Mouse (Mus musculus) neural tube, embryonic 14.5 days (tissue): ENCODE measurements at regions not wholly inside any gene's neighbourhood (a gene's known extent, or its start where the extent isn't known, plus 50 kb on each side); places are given as distances from the start of the nearest gene placed in this dataset.

Experiments
- ATAC-seq: fragments of 200-750 bp; cut with Nextera tagmentation; 2 replicates; pipeline ENCODE4 v1.8.0; 2017; ENCODE audit warnings: low read depth, mild to moderate bottlenecking, moderate TSS enrichment, moderate library complexity
- H3K27ac ChIP-seq: fragments of 300-500 bp; sonication (generic); 2 replicates; pipeline ENCODE4 v1.5.1; 2014; ENCODE audit warnings: low read depth, mild to moderate bottlenecking, control low read depth, low read length, moderate library complexity, mixed read lengths
- H3K27me3 ChIP-seq: fragments of 300-500 bp; sonication (generic); 2 replicates; pipeline ENCODE4 v1.6.1; 2014; ENCODE audit warnings: low read length; ENCODE audit not compliant: control insufficient read depth, insufficient read depth
- H3K36me3 ChIP-seq: fragments of 300-500 bp; sonication (generic); 2 replicates; pipeline ENCODE4 v1.6.1; 2014; ENCODE audit warnings: low read length, mixed read lengths; ENCODE audit not compliant: control insufficient read depth, insufficient read depth
- H3K4me1 ChIP-seq: fragments of 300-500 bp; sonication (generic); 2 replicates; pipeline ENCODE4 v1.6.1; 2014; ENCODE audit warnings: low read length; ENCODE audit not compliant: control insufficient read depth, insufficient read depth
- H3K4me2 ChIP-seq: fragments of 300-500 bp; sonication (generic); 2 replicates; pipeline ENCODE4 v1.6.1; 2014; ENCODE audit warnings: mild to moderate bottlenecking, low read depth, low read length, control low read depth
- H3K4me3 ChIP-seq: fragments of 300-500 bp; sonication (generic); 2 replicates; pipeline ENCODE4 v1.5.1; 2014; ENCODE audit warnings: low read depth, low read length, control low read depth, mixed read lengths
- H3K9ac ChIP-seq: fragments of 300-500 bp; sonication (generic); replicated peaks from 2 replicates; pipeline ENCODE4 v1.6.1; 2014; ENCODE audit warnings: low read depth, mild to moderate bottlenecking, control low read depth, low read length, mixed read lengths
- H3K9me3 ChIP-seq: fragments of 300-500 bp; sonication (generic); 2 replicates; pipeline ENCODE4 v1.6.1; 2016; ENCODE audit warnings: low read length; ENCODE audit not compliant: control insufficient read depth
- WGBS: fragments of 180-500 bp; shearing (Covaris S2); extraction: QIAGEN DNeasy Blood & Tissue Kit; methylation state at CpG from one replicate; pipeline ENCODE4 v1.1.7; 2014; 5-methylcytosine and 5-hydroxymethylcytosine counted together

DNA sequence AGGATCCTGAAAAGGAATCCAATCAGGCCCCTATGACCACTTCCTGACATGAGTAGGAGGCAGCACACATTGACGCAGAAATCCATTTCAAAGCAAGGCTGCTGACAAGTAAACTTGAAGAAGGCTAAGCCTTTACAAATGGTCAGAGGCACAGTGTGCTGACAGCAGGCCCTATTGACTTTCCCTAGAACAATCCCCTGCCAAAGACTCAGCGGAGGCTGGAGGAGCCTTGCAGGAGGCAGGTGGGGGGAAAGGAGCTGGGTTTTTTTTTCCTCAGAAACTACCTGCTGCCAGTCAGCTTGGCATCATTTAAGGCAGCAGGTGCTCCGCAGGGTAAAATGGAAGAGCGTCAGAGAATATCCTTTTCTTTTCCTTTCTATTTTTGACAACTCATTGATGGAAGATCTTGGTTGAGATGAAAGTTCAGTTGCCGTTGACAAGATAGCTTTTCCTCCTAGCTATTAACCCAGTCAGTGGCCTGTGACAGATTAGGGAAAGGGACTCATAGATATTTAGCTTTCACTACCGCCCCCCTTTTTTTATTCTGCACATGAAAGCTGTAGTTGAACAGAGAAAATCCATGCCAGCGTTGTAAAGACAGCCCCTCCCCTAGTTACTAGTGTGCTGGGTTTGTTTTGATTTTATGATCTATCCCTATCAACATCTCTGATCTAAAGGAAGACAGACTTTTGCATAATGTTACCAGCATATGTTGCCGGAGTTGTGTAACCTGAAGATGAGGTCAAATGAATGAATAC, 210.6 kb downstream of the Csnka2ip start:
- no peak for ATAC-seq
- no peaks in the 10 kb centered on the region for H3K4me1 ChIP-seq
- no peaks in the 10 kb centered on the region for H3K9me3 ChIP-seq
- H3K27me3 ChIP-seq = no peaks in the 10 kb centered on the region
- no peak overlapping the region for H3K4me2 ChIP-seq
- no peak overlapping the region for H3K27ac ChIP-seq
- WGBS = 55% methylated on average over 8 of the region's 8 CpGs
- no peaks in the 10 kb centered on the region for H3K36me3 ChIP-seq
- no peak overlapping the region for H3K9ac ChIP-seq
- H3K4me3 ChIP-seq = no peak overlapping the region

DNA sequence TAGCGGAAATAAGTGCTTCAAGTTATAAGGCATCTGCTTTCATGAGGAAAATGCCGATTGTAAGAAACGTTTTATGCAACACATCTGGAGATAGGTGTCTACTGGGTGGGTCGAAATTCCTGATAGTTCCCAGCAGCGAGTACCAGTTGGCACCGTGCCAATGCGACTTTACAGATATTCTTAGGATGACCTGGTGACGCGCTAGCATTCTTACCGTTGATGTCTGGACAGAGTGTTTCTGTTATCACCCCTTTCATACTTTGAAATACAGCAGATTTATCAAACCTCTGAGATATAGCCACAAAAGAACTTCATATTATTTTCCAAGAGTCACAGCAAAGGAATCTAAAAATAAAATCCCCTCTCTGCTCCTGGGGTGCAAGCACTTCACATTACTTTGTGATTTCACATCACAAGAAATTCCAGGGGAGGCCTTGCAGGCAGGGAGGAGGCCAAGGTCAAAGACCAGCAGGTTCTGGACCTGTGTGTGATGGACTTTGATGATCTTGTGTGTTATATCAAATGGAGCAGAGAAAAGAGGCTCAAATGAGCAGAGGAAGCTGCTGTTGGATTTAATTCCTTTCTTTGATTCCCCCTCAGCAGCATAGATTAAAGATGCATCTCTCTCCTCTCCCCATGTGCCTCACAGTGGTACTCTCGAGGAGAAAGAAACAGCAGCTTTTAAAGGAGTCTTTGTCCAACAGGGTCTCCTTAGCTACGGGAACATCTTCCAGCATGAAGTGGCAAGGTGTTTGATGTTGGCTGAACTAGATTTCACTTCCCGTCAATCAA, 233.4 kb downstream of the Csnka2ip start:
- Histone ChIP-seq H3K4me2 (no peak overlapping the region), H3K9ac (no peak overlapping the region), H3K36me3 (no peaks in the 10 kb centered on the region), H3K27me3 (no peaks in the 10 kb centered on the region), H3K9me3 (no peaks in the 10 kb centered on the region), H3K4me1 (no peaks in the 10 kb centered on the region), H3K4me3 (no peak overlapping the region), H3K27ac (no peak overlapping the region)
- WGBS = 86% methylated on average over 13 of the region's 13 CpGs
- ATAC-seq = no peak

DNA sequence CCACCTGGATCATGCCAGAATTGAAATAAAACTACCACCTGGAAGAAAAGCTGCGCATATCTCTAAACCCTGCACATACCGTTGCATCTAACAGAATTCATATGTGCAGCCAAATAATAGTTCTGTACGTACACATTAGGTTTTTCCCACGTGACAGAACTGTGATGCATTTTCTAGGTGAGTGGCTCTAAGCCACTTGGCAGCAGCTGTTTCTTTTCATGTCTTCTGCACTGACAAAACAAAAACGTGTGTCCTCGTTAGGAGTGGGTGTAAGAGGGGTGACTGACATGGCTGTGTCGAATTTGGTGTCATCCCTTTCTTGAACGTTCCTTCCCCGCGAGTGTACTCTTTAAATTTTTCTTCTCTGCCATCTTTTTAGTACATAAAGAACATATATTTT, 254.3 kb downstream of the Csnka2ip start:
- no peak overlapping the region for H3K27ac ChIP-seq
- no peaks in the 10 kb centered on the region for H3K36me3 ChIP-seq
- H3K27me3 ChIP-seq = no peaks in the 10 kb centered on the region
- no peaks in the 10 kb centered on the region for H3K4me1 ChIP-seq
- no peak for ATAC-seq
- WGBS = 73% methylated on average over 10 of the region's 10 CpGs
- no peak overlapping the region for H3K9ac ChIP-seq
- H3K4me3 ChIP-seq = no peak overlapping the region
- H3K9me3 ChIP-seq = no peaks in the 10 kb centered on the region
- H3K4me2 ChIP-seq = no peak overlapping the region

DNA sequence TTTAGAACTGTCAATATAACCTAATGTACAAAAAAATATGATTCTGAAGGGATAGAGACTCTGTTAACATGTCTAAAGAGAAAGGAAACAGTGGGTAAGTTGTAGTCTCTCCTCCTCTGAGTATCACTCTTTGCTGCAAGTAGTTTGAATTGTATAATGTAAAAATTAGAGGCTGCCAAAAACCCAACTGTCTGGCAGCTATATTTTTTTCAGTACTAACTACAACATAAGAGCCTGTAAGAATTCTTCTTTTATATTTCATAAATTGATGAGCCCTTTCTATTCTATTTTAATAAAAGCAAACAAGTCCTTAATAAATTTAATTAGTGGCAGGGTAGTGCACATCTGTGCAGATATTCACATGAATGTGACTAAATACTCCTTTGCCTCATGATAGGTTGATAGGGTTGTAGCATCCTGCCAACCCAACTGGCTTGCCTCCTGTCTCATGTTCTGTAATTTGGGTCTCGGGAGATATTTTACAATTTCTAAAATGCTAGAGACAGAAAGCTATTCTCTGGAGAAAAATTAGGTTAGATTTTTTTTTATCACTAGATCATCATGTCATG, 269.2 kb downstream of the Csnka2ip start:
- Histone ChIP-seq H3K9me3 (no peaks in the 10 kb centered on the region), H3K36me3 (no peaks in the 10 kb centered on the region), H3K4me3 (no peak overlapping the region), H3K27me3 (no peaks in the 10 kb centered on the region), H3K9ac (no peak overlapping the region), H3K4me1 (no peaks in the 10 kb centered on the region), H3K27ac (no peak overlapping the region), H3K4me2 (no peak overlapping the region)
- 42% methylated on average over 1 of the region's 1 CpGs for WGBS
- peak; percentile 82; the same call in 1 of the 2 replicates for ATAC-seq

DNA sequence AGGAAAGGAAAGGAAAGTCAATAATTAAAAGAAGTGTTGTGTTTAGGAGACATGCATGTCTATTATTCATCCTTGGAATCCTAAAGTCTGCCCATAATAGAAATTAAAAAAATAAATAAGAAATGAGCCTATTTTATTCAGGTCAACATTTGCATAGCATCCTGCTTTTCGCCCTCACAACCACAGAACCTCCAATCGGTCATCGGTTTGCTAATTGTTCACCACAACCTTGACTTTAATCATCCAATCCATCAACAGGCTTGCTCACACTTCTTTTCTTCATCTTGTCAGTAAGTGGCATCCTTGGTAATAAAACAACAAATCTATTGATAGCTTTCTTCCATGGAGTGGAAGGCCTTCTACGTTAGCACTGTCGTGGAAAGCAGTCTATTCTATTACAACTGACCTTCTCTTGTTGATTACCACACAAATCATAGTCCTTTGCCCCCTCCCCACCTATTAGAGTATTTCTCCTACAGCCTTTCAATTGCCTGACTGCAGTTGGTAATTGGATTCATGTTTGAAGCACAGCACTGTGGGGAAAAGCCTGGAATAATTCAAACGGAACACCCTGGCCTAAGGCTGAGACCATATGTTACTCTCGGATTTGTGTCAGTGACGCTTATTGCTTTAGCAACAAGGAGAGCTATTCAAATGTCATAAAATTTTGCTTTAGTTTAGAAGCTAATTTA, 269.9 kb downstream of the Csnka2ip start:
- peak; percentile 89 for ATAC-seq
- H3K4me1 ChIP-seq = no peaks in the 10 kb centered on the region
- no peak overlapping the region for H3K27ac ChIP-seq
- no peaks in the 10 kb centered on the region for H3K36me3 ChIP-seq
- no peak overlapping the region for H3K4me3 ChIP-seq
- H3K9me3 ChIP-seq = no peaks in the 10 kb centered on the region
- 22% methylated on average over 8 of the region's 8 CpGs for WGBS
- no peaks in the 10 kb centered on the region for H3K27me3 ChIP-seq
- H3K4me2 ChIP-seq = no peak overlapping the region
- H3K9ac ChIP-seq = no peak overlapping the region

DNA sequence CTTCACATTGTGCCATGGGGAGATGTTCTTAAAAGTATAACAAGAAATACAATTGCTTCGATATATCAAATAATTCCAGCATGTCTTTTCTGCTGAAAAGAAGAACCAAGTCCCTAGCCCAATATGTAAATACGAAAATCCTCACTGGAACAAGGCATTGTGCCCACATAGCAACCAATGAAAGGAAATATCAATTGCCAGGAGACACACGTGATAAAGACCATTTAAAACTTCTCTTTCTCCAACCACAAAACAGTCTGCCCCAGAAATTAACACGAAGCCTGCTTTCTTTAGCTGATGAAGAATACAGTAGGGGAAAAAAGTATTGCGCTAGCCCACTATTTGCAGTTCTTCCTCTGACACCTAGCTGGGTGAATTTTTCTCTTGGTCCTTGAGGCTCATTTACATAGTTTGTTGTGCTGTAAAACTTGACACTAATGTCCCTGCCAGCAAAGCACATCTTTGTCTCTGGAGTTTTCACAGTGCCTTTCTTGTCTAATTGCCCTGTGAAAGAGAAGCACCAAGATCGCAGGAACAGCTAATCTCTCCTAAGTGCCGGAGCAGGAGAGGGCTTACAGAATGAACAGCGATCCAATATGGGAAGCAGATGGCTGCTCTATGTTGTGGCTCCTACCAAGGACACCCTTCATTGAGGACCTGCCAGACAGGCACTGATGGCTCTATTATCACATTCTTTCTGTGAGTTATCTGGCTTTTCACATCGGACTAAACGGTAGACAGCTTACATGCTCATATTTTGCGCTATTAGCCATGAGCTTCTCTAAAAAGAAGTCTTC, 272.7 kb downstream of the Csnka2ip start:
- H3K27me3 ChIP-seq = no peaks in the 10 kb centered on the region
- H3K4me1 ChIP-seq = no peaks in the 10 kb centered on the region
- H3K36me3 ChIP-seq = no peaks in the 10 kb centered on the region
- peak; percentile 67; the same call in 1 of the 2 replicates for ATAC-seq
- H3K27ac ChIP-seq = no peak overlapping the region
- H3K4me2 ChIP-seq = no peak overlapping the region
- WGBS = 44% methylated on average over 11 of the region's 11 CpGs
- no peak overlapping the region for H3K9ac ChIP-seq
- no peaks in the 10 kb centered on the region for H3K9me3 ChIP-seq
- H3K4me3 ChIP-seq = no peak overlapping the region

DNA sequence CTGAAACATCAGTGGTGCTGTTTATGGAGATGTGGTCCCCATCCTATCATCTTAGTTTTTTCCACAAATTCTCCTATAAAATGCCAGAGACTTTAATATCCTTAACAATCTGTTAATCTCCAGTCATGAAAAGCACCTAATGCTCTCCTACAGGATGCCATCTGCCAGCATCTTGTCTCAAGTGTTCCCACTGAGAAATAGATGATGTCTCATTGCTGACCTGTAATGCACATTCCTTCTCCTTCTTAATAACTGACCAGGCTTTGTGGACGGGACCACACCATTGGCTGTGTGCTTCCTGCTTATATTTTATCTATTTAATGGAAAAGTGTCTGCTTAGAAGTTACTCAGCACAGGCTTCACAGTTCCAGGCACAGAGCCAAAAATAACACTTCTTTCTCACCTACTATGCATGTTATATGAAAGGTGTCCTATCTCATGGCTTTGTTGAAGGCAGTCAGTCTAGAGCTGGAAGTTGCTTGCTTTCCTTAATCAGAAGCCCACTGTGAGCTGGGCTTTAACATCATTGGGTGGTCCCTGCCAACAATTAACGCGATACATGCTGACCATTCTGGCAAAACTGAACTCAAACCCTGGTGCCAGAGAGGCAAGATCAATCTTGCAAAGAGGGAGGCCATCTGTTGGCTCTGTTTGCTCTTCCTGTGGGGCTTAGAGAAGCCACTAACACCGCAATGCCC, 283.3 kb downstream of the Csnka2ip start:
- 85% methylated on average over 4 of the region's 4 CpGs for WGBS

DNA sequence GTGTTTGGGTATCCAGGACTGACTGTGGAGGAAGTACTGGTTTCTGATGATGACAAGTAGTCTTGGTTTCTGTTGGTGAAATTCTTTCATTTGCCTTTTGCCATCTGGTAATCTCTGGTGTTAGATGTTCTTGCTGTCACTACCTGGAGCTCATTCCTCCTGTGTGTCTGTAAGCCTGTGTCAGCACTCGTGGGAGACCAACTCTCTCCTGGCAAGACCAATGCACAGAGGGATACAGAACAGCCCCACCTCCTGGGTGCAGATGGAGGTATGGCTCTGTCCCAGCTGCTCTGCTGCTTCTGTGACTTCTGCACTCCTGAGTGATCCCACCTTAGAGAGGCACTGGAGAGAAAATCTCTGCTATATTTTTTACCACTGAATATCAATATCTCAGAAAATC, 285.4 kb downstream of the Csnka2ip start:
- Histone ChIP-seq H3K9ac (no peak overlapping the region), H3K4me3 (no peak overlapping the region), H3K9me3 (no peaks in the 10 kb centered on the region), H3K4me2 (no peak overlapping the region), H3K27me3 (no peaks in the 10 kb centered on the region), H3K27ac (no peak overlapping the region), H3K36me3 (no peaks in the 10 kb centered on the region), H3K4me1 (no peaks in the 10 kb centered on the region)
- 81% methylated on average over 1 of the region's 1 CpGs for WGBS
- ATAC-seq = no peak

More for the DNA sequence above, 283.3 kb downstream of the Csnka2ip start:
- Histone ChIP-seq H3K9ac (no peak overlapping the region), H3K4me2 (no peak overlapping the region), H3K9me3 (no peaks in the 10 kb centered on the region), H3K4me3 (no peak overlapping the region), H3K4me1 (no peaks in the 10 kb centered on the region), H3K27ac (no peak overlapping the region), H3K36me3 (no peaks in the 10 kb centered on the region), H3K27me3 (no peaks in the 10 kb centered on the region)
- ATAC-seq = no peak
